Mouse (Mus musculus): Measurements from ENCODE around the gene Vti1a.

Gene Vti1a

GRCm38 (mm10) chr19:55560088-55560682, 244.1 kb downstream of the Vti1a start:
- no peak for DNase-seq (ENCODE audit: low read depth, low spot score)

- no peak for DNase-seq (ENCODE audit: low read depth, low spot score)
These were observed 245.4 kb downstream of the Vti1a start for GRCm38 (mm10) chr19:55561469-55561868.

- no peak for DNase-seq (ENCODE audit: low read depth, low spot score)
These were observed 246.5 kb downstream of the Vti1a start for GRCm38 (mm10) chr19:55562487-55563147.

- no peak for DNase-seq (ENCODE audit: low read depth, low spot score)
These were observed 247.1 kb downstream of the Vti1a start for GRCm38 (mm10) chr19:55563148-55563651.

- no peak for DNase-seq (ENCODE audit: low read depth, low spot score)
These were observed 248.2 kb downstream of the Vti1a start for GRCm38 (mm10) chr19:55564104-55564938.

GRCm38 (mm10) chr19:55565111-55565510, 249.0 kb downstream of the Vti1a start:
- no peak for DNase-seq (ENCODE audit: low read depth, low spot score)

- no peak for DNase-seq (ENCODE audit: low read depth, low spot score)
These were observed 249.7 kb downstream of the Vti1a start for GRCm38 (mm10) chr19:55565523-55566369.

- no peak for DNase-seq (ENCODE audit: low read depth, low spot score)
These were observed 253.0 kb downstream of the Vti1a start for GRCm38 (mm10) chr19:55569114-55569513.

- no peak for DNase-seq (ENCODE audit: low read depth, low spot score)
These were observed 253.8 kb downstream of the Vti1a start for GRCm38 (mm10) chr19:55569894-55570293.

GRCm38 (mm10) chr19:55570520-55571296, 254.6 kb downstream of the Vti1a start:
- no peak for DNase-seq (ENCODE audit: low read depth, low spot score)

- no peak for DNase-seq (ENCODE audit: low read depth, low spot score)
These were observed 255.4 kb downstream of the Vti1a start for GRCm38 (mm10) chr19:55571486-55571885.

- DNase-seq (ENCODE audit: low read depth, low spot score), result no peak
These were observed 261.4 kb downstream of the Vti1a start for GRCm38 (mm10) chr19:55577306-55578042.

- peak; percentile 56 for DNase-seq (ENCODE audit: low read depth, low spot score)
These were observed 262.3 kb downstream of the Vti1a start for GRCm38 (mm10) chr19:55578094-55579085.

GRCm38 (mm10) chr19:55579310-55579709, 263.2 kb downstream of the Vti1a start:
- no peak for DNase-seq (ENCODE audit: low read depth, low spot score)

- no peak for DNase-seq (ENCODE audit: low read depth, low spot score)
These were observed 264.1 kb downstream of the Vti1a start for GRCm38 (mm10) chr19:55580152-55580551.

- DNase-seq (ENCODE audit: low read depth, low spot score), result no peak
These were observed 264.6 kb downstream of the Vti1a start for GRCm38 (mm10) chr19:55580667-55581066.

GRCm38 (mm10) chr19:55582896-55583653, 267.0 kb downstream of the Vti1a start:
- DNase-seq (ENCODE audit: low read depth, low spot score), result no peak

All from telencephalon, adult 2 months (tissue).